Mouse (Mus musculus): Measurements from ENCODE around the gene Cacna1g.

- TF ChIP-seq CTCF (IDR thresholded peaks at IDR 0.05; ENCODE audit: borderline replicate concordance, control insufficient read depth, extremely low read depth, insufficient read depth, low read length, poor library complexity) (no peak), POLR2A (IDR thresholded peaks at IDR 0.05; ENCODE audit: control insufficient read depth, extremely low read depth, insufficient read depth, low read length, poor library complexity) (no peak)
These were observed 6.4 kb upstream of the Cacna1g start for GRCm38 (mm10) chr11:94480382-94480781.

Measured in thymus, adult 2 months (tissue).